Mouse (Mus musculus) limb, embryonic 10.5 days (tissue): ENCODE results near the gene Naxd. TPM values are rescaled to one million over a fixed set of nuclear protein-coding genes. Genes with fewer than 3 reads are reported as not detected.

Experiments
- DNase-seq: peaks from one replicate; pipeline ENCODE4 v3.0.0-alpha.2; 2017; ENCODE audit warnings: low spot score
- H3K27ac ChIP-seq: fragments of 300-500 bp; sonication (generic); 2 replicates; pipeline ENCODE4 v1.5.1; 2016; ENCODE audit warnings: mild to moderate bottlenecking
- H3K27me3 ChIP-seq: fragments of 300-500 bp; sonication (generic); 2 replicates; pipeline ENCODE4 v1.6.1; 2016; ENCODE audit warnings: low read depth, mild to moderate bottlenecking; ENCODE audit not compliant: poor library complexity, severe bottlenecking
- H3K36me3 ChIP-seq: fragments of 300-500 bp; sonication (generic); 2 replicates; pipeline ENCODE4 v1.6.1; 2016; ENCODE audit warnings: mild to moderate bottlenecking, moderate library complexity
- H3K4me1 ChIP-seq: fragments of 300-500 bp; sonication (generic); 2 replicates; pipeline ENCODE4 v1.6.1; 2016
- H3K4me3 ChIP-seq: fragments of 300-500 bp; sonication (generic); 2 replicates; pipeline ENCODE4 v1.5.1; 2016; ENCODE audit warnings: mild to moderate bottlenecking, moderate library complexity
- H3K9me3 ChIP-seq: fragments of 300-500 bp; sonication (generic); replicated peaks from 2 replicates; pipeline ENCODE4 v1.6.1; 2016; ENCODE audit warnings: mild to moderate bottlenecking
- WGBS: fragments of 180-500 bp; shearing (Covaris S2); methylation state at CpG from one replicate; pipeline ENCODE4 v1.1.7; 2016; 5-methylcytosine and 5-hydroxymethylcytosine counted together
- polyA plus RNA-seq: library from polyadenylated mRNA; unstranded; fragments of >200 nt; fragmentation: Nextera tagmentation; extraction: Ambion mirVana; gene quantifications from 2 replicates; pipeline ENCODE4 v1.2.1, GENCODE M21; 2016

Naxd gene
- polyA plus RNA-seq, 1 experiment from 2014 or later = 116 TPM

- H3K36me3 ChIP-seq = peaks cover 84% of the 10 kb centered on the region
Measured at GRCm38 (mm10) chr8:11503476-11504232, 6.3 kb downstream of the Naxd start.

GRCm38 (mm10) chr8:11506074-11506473 is 8.8 kb downstream of the Naxd start:
- Histone ChIP-seq H3K27me3 (no peaks in the 10 kb centered on the region), H3K4me3 (no peak overlapping the region), H3K36me3 (peaks cover 92% of the 10 kb centered on the region), H3K4me1 (peaks cover 6% of the 10 kb centered on the region), H3K27ac (no peak overlapping the region), H3K9me3 (no peaks in the 10 kb centered on the region)
- WGBS = 89% methylated on average over 14 of the region's 14 CpGs
- no peak for DNase-seq

More at GRCm38 (mm10) chr8:11503476-11504232, 6.3 kb downstream of the Naxd start:
- H3K4me1 ChIP-seq = peaks cover 8% of the 10 kb centered on the region
- DNase-seq = no peak
- WGBS = 88% methylated on average over 13 of the region's 13 CpGs
- no peaks in the 10 kb centered on the region for H3K27me3 ChIP-seq
- H3K9me3 ChIP-seq = no peaks in the 10 kb centered on the region
- H3K4me3 ChIP-seq = no peak overlapping the region
- no peak overlapping the region for H3K27ac ChIP-seq

- Histone ChIP-seq H3K4me1 (peaks cover 6% of the 10 kb centered on the region), H3K4me3 (no peak overlapping the region), H3K36me3 (peaks cover 98% of the 10 kb centered on the region), H3K27ac (no peak overlapping the region), H3K27me3 (no peaks in the 10 kb centered on the region), H3K9me3 (no peaks in the 10 kb centered on the region)
- 75% methylated on average over 6 of the region's 6 CpGs for WGBS
- peak; percentile 74 for DNase-seq
Measured at GRCm38 (mm10) chr8:11506802-11507201, 9.5 kb downstream of the Naxd start.

DNA sequence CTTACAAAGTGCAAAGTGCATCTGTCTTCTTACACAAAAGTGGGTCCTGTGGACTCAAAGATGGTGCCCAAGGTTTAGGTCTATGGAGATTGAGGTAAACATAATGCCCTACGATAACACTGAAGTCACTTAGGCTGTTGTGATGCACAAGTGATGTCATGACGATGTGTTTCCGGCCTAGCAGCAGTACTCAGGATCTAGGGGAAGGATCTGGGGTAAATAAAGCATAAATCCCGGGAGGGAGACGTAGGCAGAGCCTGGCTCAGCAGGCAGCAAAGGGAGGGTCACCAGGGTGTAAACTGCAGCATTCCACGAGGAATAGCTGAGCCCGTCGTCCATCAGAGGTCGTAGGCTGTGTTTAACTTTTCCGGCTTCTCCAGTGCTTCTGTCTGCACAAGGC is 11.6 kb downstream of the Naxd start:
- whole genome bisulfite sequencing = 90% methylated on average over 10 of the region's 10 CpGs
- no peak overlapping the region for H3K4me3 ChIP-seq
- no peaks in the 10 kb centered on the region for H3K27me3 ChIP-seq
- peaks cover 6% of the 10 kb centered on the region for H3K4me1 ChIP-seq
- no peak for DNase-seq
- no peaks in the 10 kb centered on the region for H3K9me3 ChIP-seq
- peaks cover 99% of the 10 kb centered on the region for H3K36me3 ChIP-seq
- H3K27ac ChIP-seq = no peak overlapping the region

GRCm38 (mm10) chr8:11510971-11511370 is 13.7 kb downstream of the Naxd start:
- no peak overlapping the region for H3K27ac ChIP-seq
- H3K4me3 ChIP-seq = no peak overlapping the region
- 90% methylated on average over 5 of the region's 5 CpGs for WGBS
- no peaks in the 10 kb centered on the region for H3K27me3 ChIP-seq
- DNase-seq = no peak
- H3K4me1 ChIP-seq = peaks cover 6% of the 10 kb centered on the region
- H3K9me3 ChIP-seq = no peaks in the 10 kb centered on the region
- H3K36me3 ChIP-seq = peaks cover 99% of the 10 kb centered on the region

- Histone ChIP-seq H3K27ac (no peak overlapping the region), H3K9me3 (no peaks in the 10 kb centered on the region), H3K4me1 (no peaks in the 10 kb centered on the region), H3K4me3 (no peak overlapping the region), H3K36me3 (peaks cover 99% of the 10 kb centered on the region), H3K27me3 (no peaks in the 10 kb centered on the region)
- DNase-seq = no peak
- WGBS = 91% methylated on average over 9 of the region's 9 CpGs
Measured at GRCm38 (mm10) chr8:11512711-11513110, 15.4 kb downstream of the Naxd start.

DNA sequence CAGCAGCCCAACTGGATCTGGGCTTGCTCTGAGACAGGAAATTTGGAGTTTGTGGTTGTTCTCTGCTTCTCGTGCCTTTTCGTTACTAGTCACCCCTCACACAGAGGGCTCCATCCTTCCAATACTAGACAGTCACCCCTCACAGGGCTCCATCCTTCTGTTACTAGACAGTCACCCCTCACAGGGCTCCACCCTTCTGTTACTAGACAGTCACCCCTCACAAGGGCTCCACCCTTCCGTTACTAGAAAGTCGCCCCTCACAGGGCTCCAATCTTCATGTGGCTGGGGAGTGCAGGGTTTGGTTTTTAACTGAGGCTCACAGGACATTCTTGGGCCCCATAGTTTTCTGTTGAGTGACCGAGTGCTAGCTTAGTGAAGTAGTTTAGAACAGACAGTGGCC is 15.9 kb downstream of the Naxd start:
- Histone ChIP-seq H3K27ac (no peak overlapping the region), H3K4me1 (no peaks in the 10 kb centered on the region), H3K36me3 (peaks cover 99% of the 10 kb centered on the region), H3K4me3 (no peak overlapping the region), H3K27me3 (no peaks in the 10 kb centered on the region), H3K9me3 (no peaks in the 10 kb centered on the region)
- 91% methylated on average over 5 of the region's 5 CpGs for WGBS
- DNase-seq = no peak

GRCm38 (mm10) chr8:11516292-11516691 is 19.0 kb downstream of the Naxd start:
- DNase-seq = no peak
- peaks cover 90% of the 10 kb centered on the region for H3K36me3 ChIP-seq

GRCm38 (mm10) chr8:11517366-11518055 is 20.2 kb downstream of the Naxd start:
- H3K36me3 ChIP-seq = peaks cover 87% of the 10 kb centered on the region
- DNase-seq = no peak
- H3K9me3 ChIP-seq = no peaks in the 10 kb centered on the region
- H3K27me3 ChIP-seq = no peaks in the 10 kb centered on the region
- 89% methylated on average over 16 of the region's 16 CpGs for WGBS
- no peak overlapping the region for H3K27ac ChIP-seq
- no peak overlapping the region for H3K4me3 ChIP-seq
- no peaks in the 10 kb centered on the region for H3K4me1 ChIP-seq

More at GRCm38 (mm10) chr8:11516292-11516691, 19.0 kb downstream of the Naxd start:
- Histone ChIP-seq H3K27me3 (no peaks in the 10 kb centered on the region), H3K4me3 (no peak overlapping the region), H3K9me3 (no peaks in the 10 kb centered on the region), H3K4me1 (no peaks in the 10 kb centered on the region), H3K27ac (no peak overlapping the region)
- 95% methylated on average over 9 of the region's 9 CpGs for WGBS

DNA sequence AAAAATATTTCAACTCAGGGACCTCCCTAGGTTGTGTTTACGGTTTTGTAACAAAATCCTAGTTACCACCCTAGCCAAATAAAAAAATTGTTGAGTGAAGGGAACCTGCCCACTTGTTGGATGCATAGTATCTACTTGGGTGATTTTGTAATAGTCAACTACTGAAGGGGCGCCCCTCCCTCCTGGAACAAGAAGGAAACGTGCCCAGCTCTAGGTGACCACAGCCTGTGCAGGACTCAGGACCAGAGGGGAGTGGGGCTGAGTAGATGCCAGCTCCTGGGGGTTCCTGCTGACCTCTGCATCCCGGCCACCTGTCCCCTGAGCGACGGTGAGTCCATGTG is 20.7 kb downstream of the Naxd start:
- no peaks in the 10 kb centered on the region for H3K9me3 ChIP-seq
- H3K4me3 ChIP-seq = no peak overlapping the region
- H3K36me3 ChIP-seq = peaks cover 82% of the 10 kb centered on the region
- no peak overlapping the region for H3K27ac ChIP-seq
- 93% methylated on average over 6 of the region's 6 CpGs for WGBS
- no peak for DNase-seq
- no peaks in the 10 kb centered on the region for H3K27me3 ChIP-seq
- H3K4me1 ChIP-seq = no peaks in the 10 kb centered on the region

DNA sequence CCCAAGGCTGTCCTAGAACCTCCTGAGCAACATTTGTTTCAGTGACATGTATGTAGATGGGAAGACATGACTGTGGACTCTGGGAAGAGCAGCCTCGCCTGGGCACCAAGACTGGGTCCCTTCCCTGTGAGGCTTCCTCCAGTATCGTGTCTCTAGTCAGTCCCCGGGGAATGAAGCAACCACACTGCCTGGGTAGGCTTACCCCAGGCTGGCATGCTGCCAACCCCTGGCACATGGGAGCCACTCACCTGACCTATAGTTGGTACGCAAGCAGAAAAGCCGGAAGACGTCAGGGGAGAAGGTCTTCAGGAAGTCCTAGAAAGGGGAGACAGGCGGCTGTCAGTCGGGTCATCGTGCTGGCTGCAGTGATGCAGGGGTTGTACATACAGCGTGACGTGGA is 21.4 kb downstream of the Naxd start:
- H3K4me3 ChIP-seq = no peak overlapping the region
- H3K27me3 ChIP-seq = no peaks in the 10 kb centered on the region
- no peaks in the 10 kb centered on the region for H3K9me3 ChIP-seq
- no peak overlapping the region for H3K27ac ChIP-seq
- H3K36me3 ChIP-seq = peaks cover 76% of the 10 kb centered on the region
- no peaks in the 10 kb centered on the region for H3K4me1 ChIP-seq
- no peak for DNase-seq
- WGBS = 96% methylated on average over 11 of the region's 11 CpGs

- Histone ChIP-seq H3K27me3 (no peaks in the 10 kb centered on the region), H3K27ac (no peak overlapping the region), H3K4me1 (no peaks in the 10 kb centered on the region; the same call in 1 of the 2 replicates), H3K9me3 (no peaks in the 10 kb centered on the region), H3K36me3 (peaks cover 39% of the 10 kb centered on the region), H3K4me3 (no peak overlapping the region)
- WGBS = 90% methylated on average over 3 of the region's 3 CpGs
- no peak for DNase-seq
Measured at GRCm38 (mm10) chr8:11523331-11523730, 26.0 kb downstream of the Naxd start.

GRCm38 (mm10) chr8:11530155-11530770 is 33.0 kb downstream of the Naxd start:
- peaks cover 58% of the 10 kb centered on the region for H3K36me3 ChIP-seq
- no peak for DNase-seq
- no peaks in the 10 kb centered on the region for H3K27me3 ChIP-seq
- 87% methylated on average over 18 of the region's 18 CpGs for WGBS
- no peaks in the 10 kb centered on the region for H3K9me3 ChIP-seq
- H3K4me3 ChIP-seq = no peak overlapping the region
- H3K4me1 ChIP-seq = no peaks in the 10 kb centered on the region
- no peak overlapping the region for H3K27ac ChIP-seq
